Mouse (Mus musculus) ES-Bruce4 (cell line): ENCODE data around the gene Htr3b.

ENCODE experiments used
- CTCF ChIP-seq: IDR thresholded peaks from one replicate; pipeline ENCODE4 v1.8.1; 2011; ENCODE audit warnings: low read depth, low read length
- EP300 ChIP-seq: IDR thresholded peaks from 2 replicates; pipeline ENCODE4 v1.6.1; 2011; ENCODE audit warnings: low read depth, low read length; ENCODE audit not compliant: insufficient read depth
- POLR2A ChIP-seq: IDR thresholded peaks from one replicate; pipeline ENCODE4 v1.8.1; 2011; ENCODE audit warnings: low read length; ENCODE audit not compliant: insufficient read depth

GRCm38 (mm10) chr9:48991671-48992070, 26.9 kb upstream of the Htr3b start:
- TF ChIP-seq CTCF (no peak), EP300 (no peak), POLR2A (no peak)
